Mouse (Mus musculus) G1E (cell line): ENCODE results near the gene Ighmbp2. TPM values are rescaled to one million over a fixed set of nuclear protein-coding genes. Genes with fewer than 3 reads are reported as not detected.
"Not testable (repeated sequence)": the region's sequence is repeated elsewhere in the genome, so short reads cannot be mapped to it uniquely, and the experiment has no call there.

Experiments
- ATAC-seq: 2 replicates; pipeline ENCODE4 v1.8.0; 2016; ENCODE audit warnings: mild to moderate bottlenecking; ENCODE audit not compliant: insufficient number of reproducible peaks, poor library complexity, low FRiP score, severe bottlenecking; ENCODE audit errors: extremely low read depth
- DNase-seq: peaks from one replicate; pipeline ENCODE4 v3.0.0; 2012; ENCODE audit warnings: low spot score
- H3K27me3 ChIP-seq: 2 replicates; pipeline ENCODE4 v1.6.1; 2012; ENCODE audit warnings: mild to moderate bottlenecking, low read length, inconsistent platforms; ENCODE audit not compliant: insufficient read depth
- H3K36me3 ChIP-seq: replicated peaks from 2 replicates; pipeline ENCODE3; 2012; ENCODE audit warnings: mild to moderate bottlenecking, inconsistent platforms
- H3K4me1 ChIP-seq: 2 replicates; pipeline ENCODE4 v1.6.1; 2012; ENCODE audit warnings: low read depth, low read length, inconsistent platforms, mixed read lengths; ENCODE audit not compliant: insufficient read depth
- H3K4me3 ChIP-seq: 2 replicates; pipeline ENCODE4 v1.5.1; 2012; ENCODE audit warnings: low read depth, mild to moderate bottlenecking, inconsistent platforms, low read length, moderate library complexity, mixed read lengths
- H3K9me3 ChIP-seq: replicated peaks from 2 replicates; pipeline ENCODE4 v1.6.1; 2012; ENCODE audit warnings: inconsistent platforms
- CTCF ChIP-seq: IDR thresholded peaks from 2 replicates; pipeline ENCODE4 v1.5.1; 2012; ENCODE audit warnings: low read depth, low read length, inconsistent platforms, mixed read lengths
- GATA1 ChIP-seq: IDR thresholded peaks from 2 replicates; pipeline ENCODE4 v1.6.1; 2012; ENCODE audit warnings: borderline replicate concordance, low read length, inconsistent platforms, mixed read lengths
- GATA2 ChIP-seq: IDR thresholded peaks from 2 replicates; pipeline ENCODE4 v1.6.1; 2012; ENCODE audit warnings: low read depth, low read length, inconsistent platforms, borderline replicate concordance
- POLR2AphosphoS5 ChIP-seq: IDR thresholded peaks from 2 replicates; pipeline ENCODE4 v1.6.1; 2012; ENCODE audit warnings: low read depth, low read length, inconsistent platforms; ENCODE audit not compliant: insufficient replicate concordance
- TAL1 ChIP-seq: conservative IDR thresholded peaks from 2 replicates; pipeline ENCODE4 v1.6.1; 2012; ENCODE audit warnings: low read depth, low read length, inconsistent platforms, mixed read lengths
- polyA plus RNA-seq: library from polyadenylated mRNA; stranded (reverse); fragments of >175 nt; gene quantifications from 2 replicates; pipeline ENCODE4 v1.2.3, GENCODE M21; 2012
- total RNA-seq, 2 experiments: library from RNA; stranded (forward) in 1 of 2; stranded (reverse) in 1 of 2; fragments of 200-1000 nt in 1 of 2; fragments of >200 nt in 1 of 2; fragmentation: Nextera tagmentation in 1 of 2; gene quantifications; 2 replicates each; pipeline ENCODE4 v1.2.3; 2014 to 2017

Ighmbp2 gene
- total and polyA plus RNA-seq, 3 experiments, result 5.1 to 10.6 (median 6.5) TPM

GRCm38 (mm10) chr19:3265180-3265579 is 17.6 kb downstream of the Ighmbp2 start:
- H3K4me1 ChIP-seq, result peaks cover 5% of the 10 kb centered on the region; the same call in 1 of the 2 replicates
- H3K9me3 ChIP-seq, result no peaks in the 10 kb centered on the region
- H3K36me3 ChIP-seq, result peaks cover 99% of the 10 kb centered on the region
- no peaks in the 10 kb centered on the region for H3K27me3 ChIP-seq
- H3K4me3 ChIP-seq, result no peak overlapping the region
- DNase-seq (no peak), ATAC-seq (no peak)
- TF ChIP-seq GATA1 (no peak), POLR2AphosphoS5 (no peak), GATA2 (no peak), CTCF (no peak), TAL1 (no peak)

GRCm38 (mm10) chr19:3264348-3264747 is 18.5 kb downstream of the Ighmbp2 start:
- ATAC-seq, result no peak
- peaks cover 98% of the 10 kb centered on the region for H3K36me3 ChIP-seq

DNA sequence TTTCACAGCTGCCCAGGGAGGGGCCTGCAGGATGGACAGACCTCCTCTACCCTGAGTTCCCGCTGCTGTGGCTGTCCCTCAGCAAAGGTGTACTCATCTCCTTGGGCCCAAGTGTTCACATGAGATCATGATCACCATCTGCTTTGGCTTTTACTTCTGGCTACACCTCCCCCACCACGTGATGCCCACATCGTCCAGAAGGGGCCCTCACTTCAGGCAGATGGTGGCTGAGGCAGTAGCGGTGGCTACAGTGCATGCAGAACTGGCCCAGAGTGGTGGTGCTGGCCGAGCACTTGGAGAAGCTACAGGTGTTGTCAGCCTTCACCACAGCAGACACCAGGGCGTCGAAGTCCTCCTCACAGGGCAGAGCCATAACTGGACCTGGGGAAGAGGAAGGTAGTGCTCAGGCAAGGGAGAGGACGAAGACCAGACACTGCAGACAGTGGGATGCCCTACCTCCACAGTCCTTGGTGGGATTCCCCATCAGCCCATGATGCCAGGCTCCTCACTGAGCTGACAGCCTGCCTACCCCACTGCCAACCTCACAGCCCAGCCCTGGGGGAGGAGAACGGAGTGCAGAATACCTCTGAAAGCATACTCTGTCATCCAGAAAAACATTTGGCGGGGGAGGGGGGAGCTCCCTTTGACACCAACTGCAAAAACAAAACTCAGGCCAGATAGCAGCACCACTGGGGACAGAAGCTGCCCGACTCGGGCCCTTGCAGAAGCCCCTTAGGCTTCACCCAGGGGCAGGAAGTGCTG is 20.9 kb downstream of the Ighmbp2 start:
- Histone ChIP-seq H3K27me3 (no peaks in the 10 kb centered on the region), H3K4me1 (peaks cover 5% of the 10 kb centered on the region; the same call in 1 of the 2 replicates), H3K4me3 (no peak overlapping the region), H3K36me3 (peaks cover 74% of the 10 kb centered on the region), H3K9me3 (no peaks in the 10 kb centered on the region)
- TF ChIP-seq GATA2, result no peak
- no peak for TF ChIP-seq CTCF
- no peak for TF ChIP-seq POLR2AphosphoS5
- ATAC-seq (no peak), DNase-seq (no peak)

More at GRCm38 (mm10) chr19:3264348-3264747, 18.5 kb downstream of the Ighmbp2 start:
- Histone ChIP-seq H3K9me3 (no peaks in the 10 kb centered on the region), H3K4me1 (peaks cover 5% of the 10 kb centered on the region; the same call in 1 of the 2 replicates), H3K27me3 (no peaks in the 10 kb centered on the region), H3K4me3 (no peak overlapping the region)
- DNase-seq, result no peak
- TF ChIP-seq CTCF, result no peak
- TF ChIP-seq POLR2AphosphoS5, result no peak
- TF ChIP-seq GATA2, result no peak
- TF ChIP-seq GATA1, result no peak
- no peak for TF ChIP-seq TAL1

DNA sequence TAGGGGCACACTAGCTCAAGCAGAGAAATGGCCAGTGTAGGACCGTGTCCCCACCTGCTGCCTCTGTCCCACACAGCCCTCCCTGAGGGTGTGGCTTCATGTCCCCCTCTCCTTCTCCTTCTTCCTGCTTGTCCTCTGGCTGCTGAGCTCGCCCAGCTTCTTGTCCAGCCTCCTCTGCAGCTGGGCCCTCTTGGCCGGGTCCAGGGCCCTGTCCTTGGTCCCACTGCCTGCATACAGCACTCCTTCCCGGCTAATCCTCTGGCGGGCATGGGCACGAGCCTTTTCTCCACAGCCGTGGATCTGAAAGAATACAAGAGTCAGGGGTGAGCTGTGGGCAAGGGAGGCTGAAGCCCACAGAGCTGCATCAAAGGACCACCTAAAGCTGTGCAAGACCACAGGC is 21.5 kb downstream of the Ighmbp2 start:
- peaks cover 68% of the 10 kb centered on the region for H3K36me3 ChIP-seq

DNA sequence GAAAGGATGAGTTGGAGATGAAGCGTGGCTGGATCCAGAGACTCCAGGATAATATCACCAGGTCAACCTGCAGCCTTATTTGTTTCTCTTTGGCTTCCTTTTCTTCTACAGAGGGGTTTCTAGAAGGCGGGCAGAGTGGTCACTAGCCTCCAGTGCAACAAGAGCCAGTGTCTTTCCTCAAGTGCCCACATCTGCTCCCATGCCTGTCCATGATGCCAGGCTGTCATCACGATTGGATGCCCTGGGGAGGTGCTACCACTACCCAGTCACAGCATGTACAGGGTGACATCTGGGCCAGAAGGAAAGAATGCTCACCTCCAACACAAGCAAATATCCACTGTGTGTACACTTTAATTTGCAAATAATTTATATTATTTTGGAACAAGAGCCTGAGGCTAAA is 22.2 kb downstream of the Ighmbp2 start:
- Histone ChIP-seq H3K27me3 (no peaks in the 10 kb centered on the region), H3K4me3 (no peak overlapping the region), H3K9me3 (no peaks in the 10 kb centered on the region), H3K36me3 (peaks cover 60% of the 10 kb centered on the region), H3K4me1 (peaks cover 5% of the 10 kb centered on the region; the same call in 1 of the 2 replicates)
- TF ChIP-seq TAL1 (no peak), GATA1 (no peak), POLR2AphosphoS5 (no peak), CTCF (no peak), GATA2 (no peak)
- peak; percentile 0 for DNase-seq
- no peak for ATAC-seq

More for the DNA sequence above, 21.5 kb downstream of the Ighmbp2 start:
- TF ChIP-seq CTCF, result no peak
- Histone ChIP-seq H3K9me3 (no peaks in the 10 kb centered on the region), H3K4me1 (peaks cover 5% of the 10 kb centered on the region; the same call in 1 of the 2 replicates), H3K4me3 (no peak overlapping the region), H3K27me3 (no peaks in the 10 kb centered on the region)
- DNase-seq, result no peak
- ATAC-seq, result no peak

- TF ChIP-seq POLR2AphosphoS5, result no peak
- TF ChIP-seq CTCF, result no peak
- TF ChIP-seq GATA1, result no peak
- no peak for TF ChIP-seq GATA2
- no peak for TF ChIP-seq TAL1
- peak; percentile 0 for DNase-seq
- Histone ChIP-seq H3K9me3 (no peaks in the 10 kb centered on the region), H3K4me1 (peaks cover 5% of the 10 kb centered on the region; the same call in 1 of the 2 replicates), H3K36me3 (peaks cover 54% of the 10 kb centered on the region), H3K27me3 (no peaks in the 10 kb centered on the region), H3K4me3 (no peak overlapping the region)
- no peak for ATAC-seq
Measured at GRCm38 (mm10) chr19:3260016-3260415, 22.8 kb downstream of the Ighmbp2 start.

DNA sequence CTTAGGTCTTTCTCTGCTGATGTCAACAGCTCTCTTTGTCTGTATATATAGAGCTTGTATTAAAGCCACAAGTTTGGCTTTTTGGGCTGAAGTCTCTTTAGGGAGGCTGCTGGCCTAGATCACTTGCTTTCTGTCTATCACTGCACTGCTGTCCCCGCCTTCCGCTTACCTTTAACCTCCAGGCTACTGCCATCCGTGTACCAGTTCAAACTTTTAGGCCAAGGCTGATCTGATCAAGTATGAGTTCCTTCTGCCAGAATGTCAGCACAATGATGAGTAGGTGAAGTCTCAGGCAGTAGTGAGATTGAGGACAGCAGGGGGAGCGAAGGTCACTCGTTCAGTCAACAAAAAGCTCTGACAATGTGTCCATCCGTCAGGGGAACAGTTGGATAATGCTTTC is 57.6 kb downstream of the Ighmbp2 start:
- H3K4me3 ChIP-seq, ATAC-seq: not testable (repeated sequence)

GRCm38 (mm10) chr19:3214937-3215336 is 67.9 kb downstream of the Ighmbp2 start:
- DNase-seq, H3K4me1 ChIP-seq, H3K9me3 ChIP-seq, H3K4me3 ChIP-seq, H3K27me3 ChIP-seq, ATAC-seq, H3K36me3 ChIP-seq: not testable (repeated sequence)

More for the DNA sequence above, 57.6 kb downstream of the Ighmbp2 start:
- H3K27me3 ChIP-seq, H3K9me3 ChIP-seq, H3K36me3 ChIP-seq, H3K4me1 ChIP-seq, DNase-seq: not testable (repeated sequence)
